Mouse (Mus musculus): ENCODE results near the gene Rabgap1l.
A peak's percentile ranks its signal among the peaks of the same experiment; 100 is the strongest.

The Rabgap1l gene

DNA sequence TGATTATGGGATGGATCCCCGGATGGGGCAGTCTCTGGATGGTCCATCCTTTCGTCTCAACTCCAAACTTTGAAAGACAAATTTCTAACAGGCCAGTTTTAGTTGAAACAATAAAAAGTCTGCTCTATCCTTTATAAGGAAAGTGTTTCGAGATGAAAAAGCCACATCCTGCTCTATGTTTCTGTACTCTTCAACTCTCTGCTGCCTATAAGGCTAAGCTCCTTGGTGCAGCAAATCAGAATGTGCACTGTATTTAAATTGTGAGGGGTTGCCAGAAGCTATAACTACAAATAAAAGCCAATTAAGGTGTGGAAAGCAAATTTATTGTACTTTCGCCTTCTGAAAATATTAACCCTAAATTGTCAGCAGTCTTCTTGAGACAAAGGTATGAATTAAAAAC lies 198.9 kb downstream of the Rabgap1l start:
- DNase-seq (ENCODE audit: low spot score) = no peak

DNA sequence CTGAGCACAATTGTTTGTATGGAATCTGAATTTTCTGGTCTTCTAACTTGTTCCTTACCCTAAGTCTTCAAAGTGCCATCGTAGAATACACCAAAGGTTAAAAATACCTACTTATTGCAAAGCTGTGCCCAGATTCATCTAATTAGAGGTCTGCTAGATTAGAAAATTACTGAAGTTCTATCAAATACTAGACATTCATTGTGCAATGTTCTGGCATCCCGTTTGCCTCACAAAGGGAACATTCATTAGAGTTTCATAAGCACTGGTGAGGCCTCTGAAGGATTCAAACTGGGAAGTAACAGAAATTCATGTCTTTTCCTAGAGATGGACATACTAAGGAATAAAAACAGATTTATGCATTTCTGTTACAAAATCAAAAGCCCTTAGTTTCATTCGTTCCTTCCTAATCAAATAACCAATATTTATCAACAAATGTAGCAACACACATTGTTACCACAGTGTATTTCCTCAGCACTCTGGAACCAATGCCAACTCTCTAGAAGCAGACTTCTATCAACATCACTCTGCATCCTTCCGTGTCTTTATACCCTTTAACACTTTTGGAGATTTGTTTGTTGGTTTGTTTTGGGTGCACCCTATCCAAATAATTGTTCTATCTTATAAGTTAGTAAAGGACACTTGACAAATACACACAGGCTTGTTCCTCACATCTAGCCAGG lies 204.0 kb downstream of the Rabgap1l start:
- no peak for DNase-seq (ENCODE audit: low spot score)

DNA sequence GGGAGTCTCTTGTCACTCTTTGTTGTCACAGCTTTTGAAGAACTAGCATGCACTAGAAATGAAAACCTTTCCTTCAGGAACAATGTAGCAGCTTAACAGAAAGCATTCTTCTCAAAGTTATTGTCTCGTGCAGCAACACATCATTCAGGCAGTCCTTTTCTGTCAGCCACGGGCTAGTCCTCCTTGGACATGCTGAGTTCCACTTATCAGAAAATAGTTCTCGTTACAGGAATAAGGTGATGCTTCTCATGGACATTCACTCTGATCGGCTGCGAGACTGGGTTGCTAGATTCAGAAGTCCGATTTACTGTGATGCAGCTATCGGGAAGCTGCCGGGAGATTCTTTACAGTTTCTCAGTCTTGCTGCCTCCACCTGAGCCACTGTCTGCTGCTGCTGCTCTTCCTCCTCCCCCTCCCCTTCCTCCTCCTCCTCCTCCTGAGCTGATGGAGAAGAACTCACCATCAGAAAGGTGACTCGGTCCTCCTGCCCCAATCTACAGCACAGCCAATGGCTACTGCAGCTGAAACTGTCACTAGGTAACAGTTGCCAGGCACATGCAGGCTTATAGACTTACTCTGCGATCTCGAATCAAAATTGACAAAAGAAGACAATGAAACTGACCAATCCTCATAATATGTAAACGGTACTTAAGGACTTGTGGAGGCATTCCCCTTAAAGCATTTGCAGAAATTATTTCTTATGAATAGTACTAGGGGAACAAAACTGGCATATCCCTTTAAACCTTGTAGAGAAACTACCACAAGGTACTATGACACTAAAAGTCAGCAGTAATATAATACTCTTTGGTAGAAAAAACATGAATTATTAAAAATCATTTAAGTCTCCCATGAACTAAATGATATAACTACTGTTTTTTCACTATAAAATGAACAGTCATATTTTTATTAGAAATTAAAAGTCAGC lies 213.4 kb downstream of the Rabgap1l start:
- DNase-seq (ENCODE audit: low spot score) = no peak

DNA sequence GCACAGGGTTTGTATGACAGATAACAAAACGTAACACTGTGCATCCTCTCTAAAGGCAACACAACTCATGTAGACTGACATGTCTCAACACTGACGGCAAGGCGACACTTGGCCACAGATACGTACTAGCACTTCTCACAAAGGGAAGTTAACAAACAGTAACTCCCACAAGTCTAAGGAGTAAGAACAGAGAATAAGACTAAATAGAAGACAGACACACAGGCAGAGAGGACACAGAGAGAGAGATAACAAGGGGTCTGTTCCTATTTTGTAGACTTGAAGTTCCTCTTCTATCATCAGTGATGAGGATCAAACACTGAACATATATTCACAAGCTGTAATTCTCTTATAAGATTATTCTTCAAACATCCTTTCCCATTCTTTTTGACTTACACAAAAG lies 216.9 kb downstream of the Rabgap1l start:
- no peak for DNase-seq (ENCODE audit: low spot score)

DNA sequence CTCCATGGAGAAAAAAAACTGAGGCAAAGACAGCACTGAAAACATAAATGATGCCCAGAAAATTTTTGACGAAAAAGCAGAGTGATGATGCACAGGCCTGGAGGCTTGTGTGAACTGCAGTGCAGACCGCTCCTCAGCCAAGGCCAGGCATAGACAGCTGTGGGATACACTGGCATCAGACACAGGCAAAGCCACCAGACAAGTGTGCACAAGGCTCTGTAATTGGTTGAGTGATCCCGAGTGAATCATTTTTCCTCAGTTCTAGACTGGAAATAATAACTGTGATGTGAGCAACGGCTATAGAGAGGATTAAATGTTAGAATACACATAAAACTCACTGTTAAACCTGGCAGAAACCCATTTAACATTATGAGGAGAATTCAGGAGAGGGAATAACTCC lies 219.0 kb downstream of the Rabgap1l start:
- DNase-seq (ENCODE audit: low spot score) = no peak

DNA sequence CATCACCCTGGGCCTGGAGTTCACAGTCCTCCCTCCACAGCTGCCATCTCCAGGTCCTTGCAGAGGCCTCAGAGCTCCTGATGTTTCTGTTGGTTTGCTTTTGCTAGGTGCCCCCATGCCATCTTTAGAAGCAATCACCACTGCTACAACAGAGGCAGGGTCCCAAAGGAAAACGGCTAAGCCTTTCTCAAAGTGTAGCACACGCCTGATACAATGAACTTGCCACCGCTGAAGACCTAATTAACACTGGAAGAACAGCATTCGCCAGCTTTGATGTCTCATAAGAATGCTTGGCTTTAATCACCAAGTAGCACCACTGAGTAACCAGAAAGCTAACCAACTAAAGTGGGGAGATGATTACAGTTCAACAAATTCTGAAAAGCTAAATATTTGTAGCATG lies 226.6 kb downstream of the Rabgap1l start:
- DNase-seq (ENCODE audit: low spot score) = no peak

DNA sequence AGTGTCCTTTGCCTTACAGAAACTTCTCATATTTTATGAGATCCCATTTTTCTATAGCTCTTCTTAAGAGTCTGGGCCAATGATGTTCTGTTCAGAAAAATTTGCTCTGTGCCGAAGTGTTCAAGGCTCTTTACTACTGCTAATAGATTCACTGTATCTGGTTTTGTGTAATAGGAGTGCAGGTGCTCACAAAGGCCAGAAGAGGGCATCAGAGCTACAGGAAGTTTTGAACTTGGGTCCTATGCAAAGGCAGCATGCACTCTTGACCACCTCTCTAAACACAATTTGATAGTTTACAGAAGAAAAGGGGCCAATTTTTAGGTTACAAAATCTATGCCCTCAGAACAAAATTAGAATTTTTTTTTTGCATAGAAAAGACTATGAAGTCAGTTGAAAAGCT lies 231.6 kb downstream of the Rabgap1l start:
- no peak for DNase-seq (ENCODE audit: low spot score)

DNA sequence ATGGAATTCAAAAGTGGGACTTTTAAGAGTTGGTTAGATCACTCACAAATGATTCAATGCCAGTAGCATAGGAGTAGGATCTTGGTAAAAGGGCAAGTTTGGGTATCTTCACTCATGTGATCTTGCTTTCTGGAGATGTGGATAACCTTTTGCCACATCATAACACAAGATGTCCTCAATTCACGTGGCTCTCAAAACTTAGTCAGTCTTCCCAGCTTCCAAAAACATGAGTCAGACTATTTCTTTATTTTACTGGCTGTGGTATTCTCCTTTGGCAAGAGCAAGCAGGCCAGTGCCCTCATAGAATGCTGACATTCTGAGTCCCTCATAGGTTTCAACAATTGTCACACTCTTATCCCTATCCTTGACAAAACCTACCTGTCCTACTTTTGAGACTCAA lies 242.4 kb downstream of the Rabgap1l start:
- no peak for DNase-seq (ENCODE audit: low spot score)

DNA sequence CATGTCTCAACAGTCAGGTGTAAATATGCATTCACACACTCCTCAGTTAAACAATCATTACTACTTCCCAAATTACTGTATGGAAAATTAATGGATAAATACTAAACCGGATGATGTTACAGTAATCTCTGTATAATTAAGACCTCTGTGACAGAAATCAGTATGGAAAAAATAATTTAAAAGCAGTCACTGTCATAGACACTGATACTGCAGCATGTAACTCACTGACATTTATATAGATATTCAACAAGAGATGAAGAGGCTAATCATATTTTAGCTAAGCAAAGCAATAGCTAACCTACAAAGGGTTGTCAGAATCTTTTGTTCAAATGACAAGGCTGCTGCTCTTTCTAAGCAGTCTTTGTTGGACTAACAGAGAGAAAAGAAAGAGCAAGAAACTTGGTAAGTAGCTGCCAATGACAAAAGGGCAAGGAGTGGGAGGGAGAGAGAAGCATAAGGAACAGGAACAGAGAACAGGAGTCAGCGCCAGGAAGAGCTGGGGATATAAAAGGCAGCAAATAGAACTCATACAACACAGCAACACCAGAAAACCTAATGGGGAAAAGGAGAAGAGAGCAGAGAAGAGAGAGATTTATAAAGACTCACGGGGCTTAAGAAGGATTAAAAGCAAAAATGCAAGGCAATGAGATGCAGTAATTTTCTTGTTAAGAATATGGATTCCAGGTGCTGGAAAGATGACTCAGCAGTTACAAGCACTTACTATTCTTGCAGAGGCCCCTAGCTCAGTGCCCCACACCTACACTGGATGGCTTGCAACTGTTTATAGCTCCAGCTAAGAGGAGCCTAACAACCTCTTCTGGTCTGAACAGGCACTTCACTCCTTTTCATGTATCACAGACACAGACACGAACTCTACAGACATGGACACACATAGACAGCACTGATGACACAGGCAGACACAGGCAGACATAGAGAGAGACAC lies 244.8 kb downstream of the Rabgap1l start:
- no peak for DNase-seq (ENCODE audit: low spot score)

DNA sequence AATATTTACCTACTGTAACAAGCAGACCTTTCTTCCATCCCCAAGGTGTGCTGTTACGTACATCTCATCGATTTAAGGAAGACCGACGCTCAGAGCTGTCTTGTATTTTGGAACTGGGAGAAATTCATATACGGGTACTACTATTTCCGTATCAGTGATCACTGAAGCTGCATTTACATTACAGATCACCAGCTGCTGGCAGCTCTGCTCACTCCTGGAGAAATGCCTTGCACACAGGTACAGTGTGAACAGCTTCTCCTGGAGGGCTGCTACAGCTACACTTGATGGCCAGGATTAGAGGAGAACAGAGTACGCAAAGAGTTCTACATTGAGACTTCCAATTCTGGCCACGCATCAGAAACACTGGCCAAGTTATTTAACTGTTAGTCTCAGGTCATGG lies 257.4 kb downstream of the Rabgap1l start:
- DNase-seq (ENCODE audit: low spot score) = no peak

DNA sequence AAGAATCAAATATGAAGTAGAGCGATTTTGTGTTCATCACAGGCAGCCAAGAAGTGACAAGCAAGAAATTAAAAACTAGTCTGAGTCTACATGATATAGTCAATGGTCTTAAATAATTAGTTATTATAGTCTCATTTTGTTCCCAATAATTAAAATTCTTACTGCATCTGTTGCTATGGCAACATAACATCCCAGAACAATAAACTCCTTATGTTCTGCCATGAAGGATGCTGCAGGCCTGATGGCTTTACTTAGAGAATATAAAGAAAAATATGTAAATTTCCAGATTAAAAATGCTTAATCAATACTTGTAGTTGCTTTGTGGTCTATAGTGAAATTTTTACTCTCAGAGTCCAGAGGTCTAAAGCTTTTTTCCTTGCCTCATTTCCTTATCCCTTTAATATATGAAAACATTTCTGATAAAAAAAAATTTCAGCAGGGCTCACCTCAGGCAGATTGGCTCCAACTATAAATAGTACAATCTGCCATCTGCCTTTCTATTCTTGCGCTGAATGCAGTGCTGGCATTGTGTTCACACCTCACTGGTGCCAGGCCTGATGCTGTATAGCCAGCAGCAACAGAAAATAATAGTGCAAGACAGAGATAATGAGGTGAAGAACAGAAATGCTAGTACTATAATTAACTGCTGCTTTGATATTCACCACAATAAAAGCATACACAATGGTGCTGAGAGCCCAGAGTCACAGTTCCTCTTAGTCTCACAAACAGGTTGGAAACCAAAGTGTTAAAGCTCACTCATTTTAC lies 258.3 kb downstream of the Rabgap1l start:
- DNase-seq (ENCODE audit: low spot score) = no peak

DNA sequence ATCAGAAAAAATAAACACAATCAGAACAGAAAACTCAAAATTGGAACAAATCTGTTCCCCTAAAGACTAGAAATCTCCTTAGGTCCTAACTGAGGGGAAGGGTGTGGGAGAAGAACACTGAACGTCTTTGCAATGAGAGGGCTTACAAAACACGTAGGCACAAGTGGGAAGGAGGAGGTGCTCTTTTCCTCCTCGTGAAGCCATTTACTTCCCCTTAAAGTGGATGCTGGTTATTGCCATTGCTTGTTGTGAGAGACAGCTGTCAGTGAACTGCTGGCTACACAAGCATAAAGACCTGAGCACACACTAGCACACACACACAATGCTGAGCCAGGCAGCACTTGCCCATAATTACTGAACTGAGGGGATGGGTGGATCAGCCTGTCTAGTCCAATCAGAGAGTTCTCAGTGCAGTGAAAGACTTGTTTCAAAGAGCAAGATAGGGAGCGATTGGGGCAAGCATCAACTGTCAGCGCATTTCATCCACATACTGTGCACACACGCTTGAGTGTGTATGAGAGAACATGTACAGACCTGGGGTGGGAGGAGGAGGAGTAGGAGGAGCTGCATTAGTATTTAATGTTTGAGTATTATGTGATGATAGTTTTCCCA lies 259.7 kb downstream of the Rabgap1l start:
- no peak for DNase-seq (ENCODE audit: low spot score)

DNA sequence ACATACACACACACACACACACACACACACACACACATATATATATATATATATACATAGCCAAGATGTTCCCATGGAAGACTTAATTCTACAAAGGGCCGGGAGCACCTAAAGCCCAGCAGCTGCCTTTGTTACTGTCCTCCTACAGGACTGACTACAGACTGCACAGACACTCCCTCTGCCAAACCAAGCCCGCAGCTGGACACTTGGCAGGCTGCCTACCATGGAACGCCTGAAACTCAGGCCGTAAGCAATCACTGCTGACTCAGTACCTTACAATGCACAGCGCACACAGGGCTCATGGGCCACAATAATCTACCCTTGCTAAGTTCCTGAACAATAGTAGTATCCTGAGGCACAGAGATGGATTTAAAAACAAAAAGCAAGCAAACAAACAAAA lies 261.6 kb downstream of the Rabgap1l start:
- DNase-seq (ENCODE audit: low spot score) = peak; percentile 41

DNA sequence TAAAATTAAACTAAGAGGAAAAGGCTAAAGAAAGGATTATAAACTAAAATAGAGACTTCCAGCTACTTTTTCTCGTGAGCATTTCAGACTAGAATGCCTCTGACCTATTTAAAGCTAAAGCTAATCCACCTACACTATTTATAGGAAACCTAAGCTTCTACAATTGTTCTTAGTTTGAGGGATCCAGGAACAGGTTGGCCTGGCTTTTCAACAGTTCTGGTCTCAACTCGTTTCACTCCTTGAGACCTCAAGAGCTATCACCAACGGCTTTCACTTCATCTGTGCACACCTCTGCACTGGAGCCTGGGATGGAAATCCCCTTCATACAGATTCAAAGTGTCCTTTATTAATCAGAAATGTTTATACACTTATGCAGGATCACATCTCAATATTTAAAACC lies 271.1 kb downstream of the Rabgap1l start:
- DNase-seq (ENCODE audit: low spot score) = no peak

DNA sequence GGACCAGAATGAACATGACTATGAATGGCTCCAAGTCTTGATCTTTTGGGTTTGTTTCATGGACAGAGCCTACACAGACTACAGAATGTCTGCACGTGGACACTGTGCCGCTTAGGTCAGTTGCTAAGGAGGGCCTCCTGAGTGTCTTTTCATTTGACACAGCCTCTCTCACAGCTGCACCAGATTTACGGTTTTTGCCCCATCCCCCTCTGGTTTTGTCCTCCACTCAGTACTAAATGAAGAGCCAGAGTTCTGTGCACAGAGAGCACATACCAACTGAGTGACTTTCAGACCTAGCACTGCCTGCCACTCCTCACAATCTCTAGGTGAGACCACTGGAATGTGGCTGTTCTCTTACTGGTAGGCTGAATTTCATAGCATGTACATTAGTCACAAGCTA lies 272.3 kb downstream of the Rabgap1l start:
- DNase-seq (ENCODE audit: low spot score) = no peak

DNA sequence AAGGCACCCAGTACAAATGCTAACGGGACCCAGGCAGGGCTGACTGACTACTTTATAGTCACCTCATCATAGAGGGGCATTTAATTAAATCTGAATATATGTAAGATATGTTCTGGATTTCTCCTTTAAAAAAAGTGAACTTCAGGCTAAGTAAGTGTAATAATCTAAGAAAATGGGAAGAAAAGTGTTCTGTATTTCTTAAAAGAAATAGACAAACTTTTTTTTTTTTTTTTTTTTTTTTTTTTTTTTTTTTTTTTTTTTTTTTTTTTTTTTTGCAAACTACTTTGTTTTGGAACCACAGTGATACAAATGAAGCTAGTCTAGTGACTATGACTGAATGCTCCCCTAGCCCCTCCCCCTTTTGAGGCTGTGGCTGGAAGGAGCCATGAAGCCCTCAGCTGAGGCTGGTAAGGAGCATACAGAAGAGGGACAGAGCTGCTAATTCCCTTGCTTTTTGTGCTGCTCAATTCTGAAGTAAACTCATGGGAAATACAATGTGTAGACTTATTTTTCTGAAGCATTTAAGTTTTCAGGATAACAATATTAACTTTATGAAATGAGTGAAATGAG lies 273.0 kb downstream of the Rabgap1l start:
- DNase-seq (ENCODE audit: low spot score) = no peak

DNA sequence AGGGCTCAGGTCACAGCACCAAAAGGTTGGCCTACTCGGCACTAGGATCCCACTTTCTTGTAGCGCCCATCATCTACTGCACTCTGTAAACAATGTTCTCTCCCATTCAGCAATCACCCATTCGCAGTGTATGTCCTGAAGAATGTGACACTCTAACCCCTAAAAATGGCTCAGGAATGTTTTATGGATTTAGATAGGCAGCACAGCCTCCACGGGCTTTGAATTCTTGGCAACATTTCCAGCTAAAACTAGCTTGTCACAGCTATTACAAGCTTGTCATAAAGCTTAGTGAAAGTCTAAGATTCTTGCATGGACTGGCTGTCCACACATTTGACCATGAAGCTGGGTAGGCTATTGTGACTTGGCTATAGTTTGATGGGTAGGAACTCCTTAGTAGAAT lies 274.5 kb downstream of the Rabgap1l start:
- DNase-seq (ENCODE audit: low spot score) = no peak

DNA sequence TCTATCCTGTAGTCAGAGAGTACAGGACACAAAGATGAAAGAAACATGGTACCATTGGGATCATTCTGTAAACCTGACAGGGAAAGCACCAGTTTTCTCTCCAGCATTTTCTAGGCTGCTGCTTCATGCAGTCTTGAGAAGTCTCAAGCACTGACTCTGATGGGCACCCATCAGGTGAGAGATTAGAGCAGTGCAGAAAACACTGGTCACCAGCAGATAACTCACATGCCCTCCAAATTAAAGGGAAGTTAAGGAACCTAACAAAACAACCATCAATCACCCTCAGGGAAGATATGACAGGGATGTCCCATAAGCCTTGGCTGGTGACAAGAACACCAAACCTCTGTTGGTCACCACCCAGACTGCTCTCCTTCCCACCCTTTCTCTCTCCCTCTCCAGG lies 285.2 kb downstream of the Rabgap1l start:
- no peak for DNase-seq (ENCODE audit: low spot score)

DNA sequence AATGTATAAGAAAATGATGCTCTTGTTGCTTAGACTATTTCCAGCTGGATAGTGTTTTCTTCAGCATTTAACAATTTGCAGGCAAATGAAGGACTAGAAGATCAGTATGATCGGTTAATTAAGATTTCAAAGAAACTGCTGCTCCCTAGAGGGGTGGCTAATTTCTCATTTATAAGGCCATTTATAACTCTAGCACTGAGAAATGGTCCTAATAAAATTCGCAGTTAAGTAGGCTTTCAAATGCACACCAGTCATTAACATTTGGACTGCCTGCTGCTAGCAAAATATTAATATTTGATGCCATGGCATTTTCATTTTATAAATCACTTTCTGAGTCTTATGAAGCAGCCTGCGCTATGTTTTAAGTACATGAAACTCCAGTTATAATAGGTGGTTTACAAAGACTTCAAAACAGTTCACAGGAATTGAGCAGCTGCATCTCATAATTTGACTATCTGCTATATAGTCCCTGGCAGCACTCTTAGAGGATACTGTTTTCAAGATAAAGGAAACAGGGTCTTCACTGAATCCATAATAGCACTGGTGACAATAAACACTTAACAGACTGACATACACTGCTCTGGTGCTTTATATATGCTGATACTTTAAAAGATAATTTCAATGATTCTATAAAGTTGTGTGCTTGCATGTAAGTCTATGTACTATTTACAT lies 296.0 kb downstream of the Rabgap1l start:
- DNase-seq (ENCODE audit: low spot score) = no peak

DNA sequence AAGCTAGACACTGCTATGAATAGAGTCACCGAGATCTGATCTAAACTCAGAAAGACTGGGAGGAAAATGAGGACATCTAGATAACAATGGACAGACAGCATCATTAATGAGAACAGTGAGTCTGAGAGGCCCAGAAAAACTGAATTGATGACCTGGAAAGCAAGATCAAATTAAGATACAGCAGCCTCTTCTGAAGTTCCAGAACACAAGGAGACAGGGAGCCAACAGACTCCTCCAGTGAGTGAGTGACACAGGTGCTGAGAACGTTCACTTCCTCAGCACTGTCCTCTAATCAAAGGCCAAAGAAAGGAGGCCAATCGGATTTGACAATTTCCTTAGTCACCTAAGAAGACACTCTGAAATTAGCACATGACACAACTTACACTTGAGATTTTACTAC lies 307.3 kb downstream of the Rabgap1l start:
- no peak for DNase-seq (ENCODE audit: low spot score)

All from testis, postnatal 14 days (tissue).